Mouse (Mus musculus) MN1 (cell line): ENCODE measurements around the gene Cox6b2.
"Not testable (repeated sequence)": the region's sequence is repeated elsewhere in the genome, so short reads cannot be mapped to it uniquely, and the experiment has no call there.

Source experiments
- DNase-seq: peaks from one replicate; pipeline ENCODE4 v3.0.0-alpha.2; 2016; ENCODE audit warnings: low spot score

The Cox6b2 gene

DNA sequence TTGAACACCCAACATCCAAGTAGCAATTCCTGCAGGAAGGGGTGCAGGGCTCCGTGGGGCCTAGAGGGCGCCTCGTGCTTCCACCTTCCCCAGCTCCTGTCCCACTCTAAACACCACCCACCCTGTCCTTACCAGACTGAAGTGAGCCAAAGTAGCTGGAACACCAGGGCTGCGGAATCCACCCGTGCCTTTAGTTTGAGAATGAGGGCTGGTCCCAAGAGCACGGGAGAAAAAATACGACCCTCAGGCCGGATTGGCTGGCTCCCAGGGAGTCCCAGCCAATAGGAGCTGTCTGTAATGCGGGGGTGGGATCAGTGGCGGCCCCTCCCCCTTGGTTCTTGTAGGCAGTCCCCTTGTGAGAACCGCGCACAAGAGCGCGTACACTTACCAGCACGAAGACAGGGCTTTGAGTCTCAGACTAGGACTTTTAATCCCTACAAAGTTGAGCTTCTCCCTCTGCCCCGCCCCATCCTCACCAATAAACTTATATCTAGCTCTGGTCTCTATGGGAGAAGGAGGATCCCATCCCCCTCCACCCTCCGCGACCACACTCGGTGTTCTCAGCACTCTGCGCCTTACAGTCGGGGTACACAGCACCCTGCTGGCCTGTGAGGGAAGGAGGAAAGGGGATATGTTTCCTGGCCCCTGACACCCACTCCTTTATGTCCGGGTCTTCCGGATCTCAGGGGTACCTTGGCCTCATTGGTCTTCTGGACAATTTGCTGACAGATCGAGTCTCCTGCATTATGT, at the start of gene Cox6b2:
Gene Cox6b2, minus strand, starts transcription at position 274 of the 750 bp plus-strand sequence.
- DNase-seq, result no peak

DNA sequence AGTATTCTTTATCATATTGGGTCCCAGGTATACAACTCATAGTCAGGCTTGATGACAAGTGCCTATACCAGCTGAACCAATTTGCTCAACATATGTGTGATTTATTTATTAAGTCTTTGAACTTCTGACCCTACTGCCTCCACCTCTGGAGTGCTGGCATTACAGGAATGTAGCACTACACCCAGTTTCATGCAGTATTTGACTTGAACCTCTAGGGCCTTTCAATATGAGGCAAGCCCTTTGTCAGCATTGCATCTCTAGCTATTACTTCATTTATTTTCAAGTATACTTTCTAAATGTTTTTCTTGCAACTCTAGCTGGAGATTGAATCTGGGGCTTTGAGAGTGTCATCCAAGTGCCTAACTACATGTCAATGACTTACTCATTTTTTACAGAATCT, 49.4 kb upstream of the Cox6b2 start:
- no peak for DNase-seq

DNA sequence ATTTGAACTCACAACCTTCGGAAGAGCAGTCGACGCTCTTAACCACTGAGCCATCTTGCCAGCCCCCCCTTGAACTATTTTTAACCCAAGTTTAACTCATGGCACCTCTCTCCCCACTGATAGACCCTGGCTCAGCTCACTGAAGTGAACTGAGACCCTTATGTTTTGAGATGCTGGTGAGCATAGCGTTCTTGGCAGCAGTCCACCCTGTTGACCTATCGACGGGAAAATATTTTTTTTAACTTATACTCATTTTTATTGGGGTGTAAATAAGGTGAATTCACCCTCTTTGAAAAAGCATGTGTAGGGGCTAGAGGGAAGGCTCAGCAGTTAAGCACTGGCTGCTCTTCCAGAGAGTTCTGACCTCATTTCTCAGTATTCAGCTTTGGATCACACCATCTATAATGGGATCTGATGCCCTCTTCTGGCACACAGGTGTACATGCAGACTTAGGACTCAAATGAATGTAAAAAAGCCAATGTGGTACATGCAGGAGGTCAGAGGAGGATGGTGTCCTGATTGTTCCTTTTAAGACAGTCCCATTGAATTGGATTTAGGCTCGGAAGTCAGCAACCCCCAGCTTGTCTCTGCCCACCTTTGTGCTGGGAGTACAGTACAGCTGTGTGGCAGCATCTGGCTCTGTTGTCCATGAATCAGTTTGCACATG, 43.0 kb upstream of the Cox6b2 start:
- DNase-seq, result peak; percentile 67

DNA sequence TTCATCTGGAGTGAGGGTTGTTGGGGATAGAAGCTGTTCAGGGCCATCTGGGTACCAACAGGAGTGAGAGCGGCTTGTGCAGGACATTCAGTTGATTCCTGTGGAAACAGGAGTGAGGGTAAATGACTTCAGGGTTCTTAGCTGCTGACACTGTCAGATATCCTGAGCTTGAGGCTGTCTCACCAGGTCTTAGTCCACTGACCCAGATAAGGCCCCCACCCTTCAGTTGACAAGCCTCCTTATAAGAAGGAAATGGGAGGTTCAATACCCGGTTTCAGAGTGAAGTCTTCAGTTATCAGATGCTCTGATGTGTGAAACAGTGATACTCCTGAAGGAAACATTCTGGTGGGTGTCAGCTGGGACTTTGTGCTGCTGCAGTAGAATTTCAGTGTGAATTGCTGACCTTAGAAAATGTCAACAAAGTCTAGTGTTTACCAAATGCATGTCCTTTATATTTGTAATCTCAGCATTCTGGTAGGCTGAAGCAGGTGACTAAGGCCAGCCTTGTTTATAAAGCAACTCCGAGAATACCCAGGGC, 41.8 kb upstream of the Cox6b2 start:
- peak; percentile 32 for DNase-seq

DNA sequence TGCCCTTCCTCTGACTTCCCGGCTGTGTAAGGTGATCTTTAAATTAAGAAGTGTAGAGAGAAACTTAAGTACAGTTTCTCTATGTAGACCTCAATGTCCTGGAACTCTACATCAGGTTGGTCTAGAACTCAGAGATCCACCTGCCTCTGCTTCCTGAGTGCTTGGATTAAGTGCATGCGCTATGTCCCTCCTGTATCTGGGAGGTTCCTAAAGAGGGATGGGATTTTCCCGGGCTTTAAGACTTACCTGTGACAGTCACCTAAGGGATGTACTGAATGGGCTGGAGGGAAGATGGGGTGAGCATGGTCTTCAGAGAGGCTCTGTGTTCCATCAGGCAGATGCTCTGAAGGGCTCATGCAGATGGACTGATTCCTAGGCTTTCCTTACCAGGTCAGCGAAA, 40.8 kb upstream of the Cox6b2 start:
- no peak for DNase-seq

DNA sequence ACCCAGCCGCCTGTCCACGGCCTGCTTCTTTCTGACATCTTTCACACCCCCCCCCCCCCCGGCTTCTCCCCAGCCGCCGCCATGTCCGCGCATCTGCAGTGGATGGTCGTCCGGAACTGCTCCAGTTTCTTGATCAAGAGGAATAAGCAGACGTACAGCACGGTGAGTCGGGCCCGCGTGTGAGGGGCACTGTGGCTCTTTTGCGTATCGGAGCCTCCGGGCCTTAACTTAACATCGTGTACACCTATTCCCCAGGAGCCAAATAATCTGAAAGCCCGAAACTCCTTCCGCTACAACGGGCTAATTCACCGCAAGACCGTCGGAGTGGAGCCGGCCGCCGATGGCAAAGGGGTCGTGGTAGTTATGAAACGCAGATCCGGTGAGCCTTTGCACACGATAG, 40.4 kb upstream of the Cox6b2 start:
- DNase-seq, result not testable (repeated sequence)

DNA sequence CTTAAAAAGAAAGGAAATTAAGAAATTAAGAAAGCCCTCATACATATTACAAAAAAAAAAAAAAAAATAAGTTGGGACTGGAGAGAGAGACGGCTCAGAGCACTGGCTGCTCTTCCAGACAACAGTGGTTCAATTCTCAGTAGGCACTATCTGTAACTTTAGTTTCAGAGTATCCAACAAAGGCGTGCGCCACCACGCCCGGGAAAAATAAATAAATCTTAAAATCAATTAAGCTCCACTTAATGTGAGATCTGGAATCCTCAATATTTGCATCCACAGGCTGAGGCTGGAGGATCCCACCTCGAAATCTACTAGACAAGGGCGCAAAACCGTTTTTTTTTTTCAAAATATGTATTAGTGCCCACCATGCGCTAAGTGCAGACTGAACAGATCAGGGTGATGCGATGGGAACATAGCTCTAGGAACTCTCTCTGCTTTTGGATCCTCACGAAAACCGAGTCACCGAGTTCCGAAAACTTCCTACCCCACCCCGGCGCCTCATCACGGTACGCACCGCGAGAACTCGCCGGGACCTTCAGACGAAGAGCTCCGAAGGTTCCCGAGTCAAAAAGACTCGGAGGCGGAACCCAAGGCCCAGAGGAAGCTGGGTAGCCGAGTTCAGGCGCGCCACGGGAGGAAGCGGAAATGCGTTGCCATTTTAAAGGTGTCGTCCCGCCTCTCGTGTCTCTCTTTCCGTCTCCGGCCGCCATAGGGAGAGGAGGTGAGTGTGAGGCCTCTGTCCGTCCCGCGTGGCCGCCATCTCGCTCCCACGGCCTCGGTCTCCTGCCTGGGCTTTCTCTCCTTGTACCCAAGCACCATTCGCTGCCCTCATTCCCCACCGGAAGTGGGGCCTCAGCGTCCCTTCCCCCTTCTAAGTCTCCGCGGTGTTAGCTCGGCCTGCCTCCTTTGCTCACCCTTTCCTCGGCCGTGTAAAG, 39.7 kb upstream of the Cox6b2 start, which contains the start of gene Rpl28:
Gene Rpl28, plus strand, starts transcription at position 597 of the 935 bp plus-strand sequence.
- peak; percentile 97 for DNase-seq

DNA sequence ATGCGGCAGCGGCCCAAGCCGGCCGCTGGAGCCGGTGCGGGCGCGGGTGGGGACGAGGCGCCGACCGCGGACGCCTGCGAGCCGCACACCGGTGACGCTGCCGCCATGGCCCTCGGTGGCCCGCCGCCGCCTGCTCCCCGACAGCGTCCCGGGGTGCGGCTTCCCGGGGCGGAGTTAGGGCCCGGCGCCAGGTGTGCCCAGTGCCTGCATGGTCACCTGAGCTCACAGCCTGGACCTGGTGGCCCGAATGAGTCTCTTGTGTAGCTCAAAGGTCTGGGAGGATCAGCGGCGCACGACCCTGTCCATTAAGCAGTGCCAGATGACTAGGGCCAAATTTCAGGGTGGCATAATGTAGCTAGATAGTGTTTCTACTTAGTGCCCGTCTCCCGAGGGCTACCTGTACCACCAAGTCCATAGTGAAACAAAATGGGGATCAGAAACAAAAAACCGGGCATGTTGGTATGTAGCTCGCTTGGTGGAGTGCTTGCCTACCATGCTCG, 36.6 kb upstream of the Cox6b2 start, which contains the start of gene Tmem238:
Gene Tmem238, minus strand, starts transcription at position 221 of the 500 bp plus-strand sequence.
- no peak for DNase-seq

DNA sequence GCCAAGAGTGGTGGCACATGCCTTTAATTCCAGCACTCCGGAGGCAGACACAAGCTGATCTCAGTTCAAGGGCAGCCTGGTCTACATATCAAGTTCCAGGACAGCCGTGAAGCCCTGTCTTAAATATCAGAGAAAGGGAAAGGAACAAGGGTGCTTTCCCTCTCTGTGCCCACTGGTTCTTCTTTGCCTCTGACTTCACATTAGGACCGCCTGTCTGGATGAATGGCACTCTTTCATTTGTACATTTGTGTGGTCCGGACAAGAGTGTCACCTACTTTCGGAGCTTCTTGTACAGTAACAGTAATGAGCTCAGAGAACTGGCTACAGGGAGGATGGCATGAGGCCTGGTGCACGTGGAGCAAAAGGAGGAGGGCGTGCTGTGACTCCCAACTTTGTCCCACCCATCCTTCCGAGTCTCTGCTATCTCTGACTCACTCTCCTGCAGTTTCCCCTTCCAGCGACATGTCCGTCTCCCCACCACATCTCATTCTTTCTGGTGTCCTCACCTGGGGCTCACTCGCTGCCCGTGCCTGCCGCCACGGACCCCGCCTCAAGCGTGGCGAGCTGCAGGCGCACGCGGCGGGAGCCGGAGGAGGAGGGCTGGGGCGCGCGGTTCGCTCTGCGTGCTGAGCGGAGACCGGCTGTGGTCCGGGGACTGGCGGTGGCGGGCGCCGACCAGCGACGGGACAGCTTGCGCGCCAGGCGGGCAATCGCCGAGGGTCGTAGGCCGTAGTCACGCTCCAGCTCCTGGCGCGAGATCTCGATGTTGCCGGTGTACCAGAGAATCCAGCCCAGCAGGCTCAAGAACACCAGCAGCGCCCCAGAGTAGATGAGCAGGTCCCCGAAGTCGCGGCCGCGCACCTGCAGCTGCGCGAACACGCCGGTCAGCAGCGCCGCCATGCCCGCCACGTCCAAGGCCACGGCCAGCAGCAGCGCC, 35.9 kb upstream of the Cox6b2 start:
- peak; percentile 74 for DNase-seq

DNA sequence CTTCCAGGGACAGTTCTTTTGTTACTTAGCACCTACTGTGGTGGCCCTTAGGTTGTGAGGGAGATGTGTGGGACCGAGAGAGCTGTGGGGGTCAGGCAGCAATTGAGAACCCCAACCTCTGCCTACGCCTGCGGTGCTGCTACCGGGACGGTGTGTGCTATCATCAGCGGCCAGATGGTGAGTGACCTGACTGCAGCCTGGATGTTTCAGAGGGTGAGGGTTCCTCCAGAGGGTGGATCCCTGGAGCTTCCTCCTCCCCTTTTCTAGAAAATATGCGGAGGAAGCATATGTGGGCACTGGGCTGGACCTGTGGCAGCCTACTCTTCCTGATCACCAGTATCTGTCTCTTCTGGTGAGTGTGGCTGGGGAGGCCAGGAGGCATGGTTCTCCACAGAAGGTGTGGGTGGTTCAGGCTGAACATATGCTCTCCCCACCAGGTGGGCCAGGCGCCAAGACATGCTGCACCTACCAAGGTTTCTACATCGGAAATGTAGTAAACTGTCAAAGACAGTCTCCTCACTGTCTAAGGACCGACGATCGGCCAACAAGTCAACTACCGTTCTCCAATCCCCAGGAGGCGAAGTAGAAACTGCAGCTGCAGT, 30.9 kb upstream of the Cox6b2 start:
- no peak for DNase-seq

DNA sequence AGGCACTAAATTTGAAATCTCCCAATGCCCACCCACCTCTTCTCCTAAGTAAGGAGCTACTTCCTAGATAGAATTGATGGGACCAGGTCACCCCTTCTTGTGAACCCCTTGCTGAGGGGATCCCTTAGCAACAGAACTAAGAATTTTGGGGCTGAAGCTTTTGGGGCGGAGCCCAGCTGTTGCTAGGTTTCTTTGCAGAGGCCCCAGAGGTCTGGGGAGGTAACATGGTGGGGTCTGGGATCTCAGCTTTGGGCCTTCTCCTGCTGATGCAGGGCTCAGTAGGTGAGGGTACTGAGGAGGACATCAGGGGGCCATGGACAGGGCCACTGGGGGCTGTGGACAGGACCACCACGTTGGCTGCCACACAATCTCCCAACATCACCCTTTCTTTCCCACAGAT, 29.9 kb upstream of the Cox6b2 start, which contains the start of the genes Il11 and Tmem190:
Gene Il11, minus strand, starts transcription at position 101 of the 400 bp plus-strand sequence.
Gene Tmem190, plus strand, starts transcription at position 179 of the 400 bp plus-strand sequence.
- no peak for DNase-seq

DNA sequence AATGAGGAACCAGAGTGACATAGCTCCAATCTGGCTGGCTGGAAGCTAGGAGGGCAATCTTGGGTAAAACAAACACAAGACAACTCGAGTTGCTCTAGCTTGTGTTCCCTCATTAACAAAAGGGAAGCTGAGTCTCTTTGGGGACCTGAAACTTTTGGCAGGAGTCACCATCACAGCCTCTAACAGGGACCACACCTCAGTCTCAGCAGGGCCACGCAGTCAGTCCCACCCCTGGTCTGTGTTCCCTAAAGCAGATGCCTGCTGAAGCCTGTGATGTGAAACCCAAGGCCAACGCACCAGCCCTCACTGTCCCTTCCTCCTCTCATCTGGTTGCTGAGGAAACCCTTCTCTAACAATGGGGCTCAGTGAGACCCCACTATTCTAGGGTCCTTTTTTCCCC, 29.2 kb upstream of the Cox6b2 start:
- DNase-seq, result no peak

DNA sequence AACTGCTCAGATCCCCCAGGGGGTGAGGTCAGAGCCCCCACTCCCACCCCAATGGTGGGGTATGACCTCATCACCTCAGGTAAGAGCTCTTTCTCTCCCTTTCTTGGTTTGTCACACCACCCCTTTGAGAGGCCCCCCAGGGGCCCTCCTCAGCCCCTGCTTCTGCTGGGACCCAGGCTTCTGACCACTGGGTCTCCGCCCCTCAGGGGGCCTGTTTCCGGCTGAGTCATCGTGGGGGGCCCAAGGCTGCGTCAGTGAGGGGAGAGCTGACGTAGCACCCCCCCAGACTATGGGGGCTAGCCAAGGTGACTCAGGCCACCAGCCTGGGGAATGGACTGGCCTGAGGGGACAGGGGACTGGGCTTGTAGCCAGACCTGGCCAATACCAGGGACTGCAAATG, 27.0 kb upstream of the Cox6b2 start:
- DNase-seq, result no peak

DNA sequence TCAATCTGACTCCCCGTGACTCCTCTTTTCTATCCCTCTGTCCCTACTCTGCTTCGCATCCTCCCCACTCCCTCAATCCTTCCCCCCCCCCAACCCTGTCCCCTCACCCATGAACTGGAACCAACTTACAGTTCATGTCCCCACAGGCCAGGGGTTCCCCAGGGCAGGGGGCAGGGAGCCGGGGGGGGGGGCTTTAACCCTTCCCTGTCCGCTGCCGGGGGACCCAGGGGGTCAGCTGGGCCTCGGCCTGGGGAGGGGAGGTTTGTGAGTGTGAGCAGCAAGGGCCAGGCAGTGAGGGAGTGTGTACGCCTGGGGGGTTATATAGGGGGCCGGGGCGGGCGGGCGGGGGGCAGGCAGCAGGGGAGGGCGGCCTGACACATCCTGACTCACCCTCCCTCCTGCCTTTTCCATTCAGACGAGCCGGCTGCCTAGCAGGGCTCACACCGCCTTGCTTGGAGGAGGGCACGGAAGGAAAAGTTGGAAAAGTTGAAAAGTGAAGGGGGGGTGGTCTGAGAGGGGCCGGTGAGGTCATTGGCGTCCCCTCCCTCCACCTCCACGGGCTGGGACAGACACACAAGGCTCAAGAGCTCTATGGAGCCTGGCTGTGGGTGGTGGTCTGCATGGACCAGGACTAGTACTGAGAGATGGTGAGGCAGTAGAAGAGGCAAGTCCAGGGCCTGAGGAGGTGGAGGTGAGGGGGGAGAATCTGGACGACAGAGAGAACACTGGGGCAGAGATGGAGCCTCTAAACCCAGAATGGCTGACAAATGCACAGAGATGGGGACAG, 25.1 kb upstream of the Cox6b2 start:
- DNase-seq, result no peak

DNA sequence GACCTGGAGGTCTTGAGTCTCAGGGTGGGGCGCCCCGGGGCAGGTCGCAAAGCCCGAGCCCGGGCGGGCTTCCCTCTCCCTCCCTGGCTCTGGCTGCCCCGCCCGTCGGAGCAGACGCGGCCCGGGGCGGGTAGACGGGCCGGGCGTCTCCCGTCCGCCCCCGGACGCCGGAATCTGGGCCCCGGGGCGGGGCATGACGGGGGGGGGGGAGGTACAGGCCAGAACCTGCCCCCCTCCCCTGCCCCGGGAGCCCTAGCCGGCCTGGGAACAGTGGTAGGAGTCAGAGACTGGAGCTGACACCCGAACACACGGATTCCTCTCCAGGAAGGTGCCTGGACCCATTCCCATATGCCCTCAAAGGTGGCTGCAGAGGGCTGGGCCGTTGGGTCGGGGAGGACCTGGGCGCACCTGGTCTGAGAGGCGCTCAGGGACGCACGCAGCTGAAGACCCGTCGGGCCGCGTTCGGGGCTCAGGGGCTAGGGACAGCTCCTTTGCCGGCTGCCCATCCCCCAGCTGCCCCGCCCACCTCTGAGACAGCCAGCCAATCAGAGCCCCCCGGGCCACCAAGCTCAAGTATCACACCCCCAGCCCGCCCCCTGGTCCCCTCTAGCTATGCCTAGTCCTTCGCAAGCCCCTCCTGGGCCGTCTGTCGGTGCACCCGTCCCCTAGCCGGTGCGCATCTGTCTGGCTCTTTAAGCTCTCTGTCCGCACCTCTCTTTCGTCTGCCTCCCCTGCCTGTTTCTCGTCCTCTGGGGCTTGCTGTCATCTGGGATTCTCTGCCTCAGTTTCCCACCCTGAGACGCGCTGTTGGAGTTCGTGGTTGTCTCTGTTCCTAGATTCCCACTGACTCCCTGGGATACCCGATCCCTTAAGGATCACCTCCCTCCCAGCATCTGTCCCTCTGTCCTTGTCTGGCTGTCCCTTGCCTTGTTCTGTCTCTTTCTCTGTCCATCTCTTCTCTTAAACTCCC, 24.3 kb upstream of the Cox6b2 start:
- peak; percentile 38 for DNase-seq

DNA sequence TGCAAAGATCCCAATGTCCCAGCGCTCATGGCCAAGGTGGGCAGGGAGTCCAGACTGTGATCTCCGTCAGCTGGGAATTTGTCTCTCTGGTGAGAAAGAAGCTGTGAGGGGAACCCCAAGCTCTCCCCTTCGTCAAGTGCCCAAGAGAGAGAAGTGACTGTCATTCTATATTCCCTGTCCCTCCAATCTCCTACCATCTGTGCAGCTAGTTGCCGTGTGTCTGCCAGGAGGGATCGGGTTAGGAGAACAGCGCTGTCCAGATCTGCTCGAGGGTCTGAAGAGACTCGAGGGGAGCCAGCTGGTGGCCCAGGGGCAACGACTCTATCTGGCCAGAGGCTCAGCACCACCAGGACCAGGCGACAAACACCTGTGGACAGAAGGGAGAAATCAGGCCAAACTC, 23.2 kb upstream of the Cox6b2 start:
- no peak for DNase-seq

DNA sequence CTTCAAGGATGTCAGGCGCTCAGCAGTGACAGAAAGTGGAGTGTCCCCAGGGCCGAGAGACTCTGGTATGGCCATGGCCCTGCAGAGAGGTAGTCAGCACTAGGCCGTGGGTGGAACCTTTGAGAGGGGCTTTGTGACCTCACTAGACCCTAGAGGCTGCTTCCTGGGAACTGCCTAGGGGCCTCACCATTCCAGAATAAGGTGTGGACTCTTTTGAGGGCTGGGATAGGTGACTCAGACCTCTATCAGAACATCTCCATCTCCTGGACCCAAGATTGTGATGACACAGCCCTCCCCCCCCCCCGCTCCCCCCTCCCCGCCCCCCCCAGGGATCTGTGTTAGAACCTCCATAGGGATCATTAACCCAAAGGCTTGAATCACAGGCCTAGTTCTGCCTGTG, 18.3 kb upstream of the Cox6b2 start, which contains the start of gene Fam71e2:
Gene Fam71e2, minus strand, starts transcription at position 101 of the 400 bp plus-strand sequence.
- no peak for DNase-seq
